Mouse (Mus musculus): ENCODE data around the gene Clmp. TPM values are rescaled to one million over a fixed set of nuclear protein-coding genes. Genes with fewer than 3 reads are reported as not detected.
A peak's percentile ranks its signal among the peaks of the same experiment; 100 is the strongest.

Clmp gene
- polyA plus RNA-seq, 1 experiment, result 48.4 TPM

GRCm38 (mm10) chr9:40806440-40807288, 120.9 kb downstream of the Clmp start:
- DNase-seq (ENCODE audit: low read depth), result peak; percentile 91
- TF ChIP-seq POLR2A (IDR thresholded peaks at IDR 0.05; ENCODE audit: borderline replicate concordance, extremely low read depth, insufficient read depth, insufficient read length, poor library complexity, severe bottlenecking) (no peak), CTCF (IDR thresholded peaks at IDR 0.05; ENCODE audit: borderline replicate concordance, extremely low read depth, insufficient read depth, insufficient read length) (peak; percentile 48; the same call in 1 of the 2 replicates)

GRCm38 (mm10) chr9:40807289-40807920, 121.6 kb downstream of the Clmp start:
- peak; percentile 59 for DNase-seq (ENCODE audit: low read depth)
- no peak for TF ChIP-seq CTCF (IDR thresholded peaks at IDR 0.05; ENCODE audit: borderline replicate concordance, extremely low read depth, insufficient read depth, insufficient read length)
- no peak for TF ChIP-seq POLR2A (IDR thresholded peaks at IDR 0.05; ENCODE audit: borderline replicate concordance, extremely low read depth, insufficient read depth, insufficient read length, poor library complexity, severe bottlenecking)

GRCm38 (mm10) chr9:40808061-40808906, 122.5 kb downstream of the Clmp start:
- TF ChIP-seq POLR2A (IDR thresholded peaks at IDR 0.05; ENCODE audit: borderline replicate concordance, extremely low read depth, insufficient read depth, insufficient read length, poor library complexity, severe bottlenecking) (no peak), CTCF (IDR thresholded peaks at IDR 0.05; ENCODE audit: borderline replicate concordance, extremely low read depth, insufficient read depth, insufficient read length) (no peak)
- DNase-seq (ENCODE audit: low read depth), result peak; percentile 73

DNA sequence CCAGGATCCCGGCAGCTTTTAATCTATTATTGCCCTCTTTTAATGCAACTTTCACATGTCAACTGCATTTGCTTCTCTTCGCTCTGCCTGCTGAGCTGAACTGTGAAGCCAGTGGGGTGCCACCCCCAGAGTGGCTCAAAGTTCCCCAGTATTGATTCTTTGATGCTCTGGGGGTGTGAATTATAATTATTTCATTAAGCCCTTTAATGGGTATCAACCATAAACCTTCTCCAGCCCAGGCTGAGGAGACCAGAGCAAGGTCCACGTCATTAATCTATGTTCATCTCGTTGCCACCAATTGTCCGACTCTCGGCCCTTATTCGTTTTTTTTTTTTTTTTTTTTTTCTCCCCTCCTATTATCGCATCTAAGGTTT, 123.1 kb downstream of the Clmp start:
- DNase-seq (ENCODE audit: low read depth), result no peak
- no peak for TF ChIP-seq POLR2A (IDR thresholded peaks at IDR 0.05; ENCODE audit: borderline replicate concordance, extremely low read depth, insufficient read depth, insufficient read length, poor library complexity, severe bottlenecking)

GRCm38 (mm10) chr9:40811860-40812259, 126.1 kb downstream of the Clmp start:
- peak; percentile 47; the same call in 1 of the 2 replicates for TF ChIP-seq CTCF (IDR thresholded peaks at IDR 0.05; ENCODE audit: borderline replicate concordance, extremely low read depth, insufficient read depth, insufficient read length)
- TF ChIP-seq POLR2A (IDR thresholded peaks at IDR 0.05; ENCODE audit: borderline replicate concordance, extremely low read depth, insufficient read depth, insufficient read length, poor library complexity, severe bottlenecking), result no peak
- no peak for DNase-seq (ENCODE audit: low read depth)

- TF ChIP-seq CTCF (IDR thresholded peaks at IDR 0.05; ENCODE audit: borderline replicate concordance, extremely low read depth, insufficient read depth, insufficient read length), result no peak
- TF ChIP-seq POLR2A (IDR thresholded peaks at IDR 0.05; ENCODE audit: borderline replicate concordance, extremely low read depth, insufficient read depth, insufficient read length, poor library complexity, severe bottlenecking), result no peak
- no peak for DNase-seq (ENCODE audit: low read depth)
Measured at GRCm38 (mm10) chr9:40814060-40814459, 128.3 kb downstream of the Clmp start.

DNA sequence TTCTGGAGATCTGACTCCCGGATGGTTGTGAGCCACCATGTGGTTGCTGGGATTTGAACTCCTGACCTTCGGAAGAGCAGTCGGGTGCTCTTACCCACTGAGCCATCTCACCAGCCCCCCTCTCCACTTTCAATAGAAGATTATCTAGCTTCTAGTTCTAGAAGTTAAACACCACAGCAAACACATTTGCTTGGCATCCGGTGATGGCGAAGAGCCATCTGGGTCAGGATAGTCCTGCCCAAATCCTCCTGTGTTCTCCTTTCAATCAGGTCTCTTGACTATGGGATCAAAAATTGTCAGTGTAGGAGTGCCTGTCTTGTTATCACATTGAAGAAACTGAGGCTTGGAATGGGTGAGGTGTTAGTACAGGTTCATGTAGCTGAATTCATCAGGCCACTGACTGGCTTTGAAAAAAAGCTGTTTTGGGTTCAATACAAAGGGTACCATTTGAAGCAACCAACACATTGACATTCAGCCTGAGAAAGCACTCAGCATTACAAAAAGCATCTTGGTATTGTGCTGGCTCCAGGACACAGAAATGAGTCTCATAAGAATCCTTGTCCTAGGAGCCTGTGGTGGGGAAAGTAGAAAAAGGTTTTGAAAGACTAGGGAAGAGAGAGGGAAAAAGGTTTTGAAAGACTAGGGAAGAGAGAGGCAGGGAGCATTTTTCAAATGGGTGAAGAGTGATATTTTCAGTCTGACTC, 131.7 kb downstream of the Clmp start:
- TF ChIP-seq POLR2A (IDR thresholded peaks at IDR 0.05; ENCODE audit: borderline replicate concordance, extremely low read depth, insufficient read depth, insufficient read length, poor library complexity, severe bottlenecking), result no peak
- no peak for TF ChIP-seq CTCF (IDR thresholded peaks at IDR 0.05; ENCODE audit: borderline replicate concordance, extremely low read depth, insufficient read depth, insufficient read length)
- DNase-seq (ENCODE audit: low read depth), result peak; percentile 12

DNA sequence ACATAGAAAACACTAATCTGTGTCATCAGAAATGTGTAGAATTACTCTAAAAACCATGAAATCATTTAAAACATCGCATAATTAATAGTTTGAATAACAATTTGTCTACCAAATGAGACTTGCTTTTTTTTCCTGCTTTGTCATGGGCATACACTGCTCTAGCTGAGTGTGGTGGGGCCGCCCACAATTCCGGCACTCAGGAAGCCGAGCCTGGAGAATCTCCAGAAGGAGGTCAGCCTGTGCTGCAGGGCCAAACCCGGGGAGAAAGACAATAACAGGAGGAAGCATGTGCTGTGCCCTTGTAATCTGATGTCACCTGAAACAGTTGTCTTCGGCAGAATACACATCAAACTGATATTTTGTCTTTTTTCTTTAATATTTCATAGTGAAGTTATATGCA, 139.8 kb downstream of the Clmp start:
- no peak for DNase-seq (ENCODE audit: low read depth)
- TF ChIP-seq POLR2A (IDR thresholded peaks at IDR 0.05; ENCODE audit: borderline replicate concordance, extremely low read depth, insufficient read depth, insufficient read length, poor library complexity, severe bottlenecking) (no peak), CTCF (IDR thresholded peaks at IDR 0.05; ENCODE audit: borderline replicate concordance, extremely low read depth, insufficient read depth, insufficient read length) (no peak)

DNA sequence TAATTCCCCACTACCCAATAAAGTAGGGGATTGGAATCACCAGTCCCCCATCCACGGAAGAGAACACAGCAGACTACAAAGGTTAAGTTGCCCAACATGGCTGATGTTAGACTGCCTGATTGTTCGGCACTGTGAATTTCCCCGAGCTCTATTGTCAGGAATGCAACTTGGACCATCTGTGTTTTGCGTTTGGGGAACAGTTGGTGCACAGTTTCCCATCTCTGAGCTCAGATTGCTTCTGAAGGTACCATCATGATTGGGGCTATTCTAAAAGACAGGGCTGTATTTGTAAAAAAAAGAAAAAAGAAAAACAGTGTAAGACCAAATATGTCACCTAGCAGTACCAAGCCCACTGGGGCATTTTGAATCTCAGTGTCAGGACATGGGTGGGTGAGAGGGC, 141.6 kb downstream of the Clmp start:
- no peak for TF ChIP-seq POLR2A (IDR thresholded peaks at IDR 0.05; ENCODE audit: borderline replicate concordance, extremely low read depth, insufficient read depth, insufficient read length, poor library complexity, severe bottlenecking)
- TF ChIP-seq CTCF (IDR thresholded peaks at IDR 0.05; ENCODE audit: borderline replicate concordance, extremely low read depth, insufficient read depth, insufficient read length), result no peak
- DNase-seq (ENCODE audit: low read depth), result no peak

DNA sequence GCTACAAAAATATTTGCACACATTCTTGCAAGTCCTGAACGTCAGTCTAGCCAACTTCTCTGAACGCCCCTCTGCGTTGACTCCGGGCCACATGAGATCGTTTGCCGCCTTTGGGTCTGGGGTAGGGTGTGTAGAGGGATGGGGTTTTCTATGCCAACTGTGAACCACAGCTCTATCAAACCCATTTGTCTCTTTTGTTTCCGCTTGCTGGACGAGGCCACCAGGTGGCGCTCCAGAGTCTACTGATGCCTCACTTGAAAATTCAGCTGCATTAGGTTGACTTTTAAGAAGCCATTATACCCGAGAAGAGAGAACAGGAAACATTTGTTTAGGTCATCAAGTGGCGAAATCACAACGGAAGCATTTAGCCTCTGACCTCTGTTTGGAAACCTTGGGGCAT, 148.8 kb downstream of the Clmp start:
- peak; percentile 91 for TF ChIP-seq CTCF (IDR thresholded peaks at IDR 0.05; ENCODE audit: borderline replicate concordance, extremely low read depth, insufficient read depth, insufficient read length)
- TF ChIP-seq POLR2A (IDR thresholded peaks at IDR 0.05; ENCODE audit: borderline replicate concordance, extremely low read depth, insufficient read depth, insufficient read length, poor library complexity, severe bottlenecking), result no peak
- peak; percentile 89 for DNase-seq (ENCODE audit: low read depth)

Other genes with a start within 250 kb of the Clmp start
- gene Gramd1b, start 154.6 kb upstream of the Clmp start, polyA plus RNA-seq (2012; rRNA removed), result 41.2 and 42.0 TPM in 2 replicates
- gene Gm21915, start 15.3 kb upstream of the Clmp start, polyA plus RNA-seq (2012; rRNA removed), result not detected in 2 replicates
- 2,783 and 3,166 TPM in 2 replicates for gene Hspa8, start 115.0 kb downstream of the Clmp start, polyA plus RNA-seq (2012; rRNA removed)
- 1.5 and 2.5 TPM in 2 replicates for gene Bsx, start 188.2 kb downstream of the Clmp start, polyA plus RNA-seq (2012; rRNA removed)

Measured in brain, embryonic 14.5 days (tissue).